Mouse (Mus musculus) limb, embryonic 12.5 days (tissue): ENCODE measurements around the gene Rassf2. TPM values are rescaled to one million over a fixed set of nuclear protein-coding genes. Genes with fewer than 3 reads are reported as not detected.

Experiments
- ATAC-seq: fragments of 200-750 bp; cut with Nextera tagmentation; 2 replicates; pipeline ENCODE4 v1.8.0; 2017; ENCODE audit warnings: low read depth, moderate TSS enrichment; ENCODE audit not compliant: insufficient number of reproducible peaks, insufficient read depth, low FRiP score, low TSS enrichment
- H3K27ac ChIP-seq: fragments of 300-500 bp; sonication (generic); 2 replicates; pipeline ENCODE4 v1.5.1; 2016; ENCODE audit warnings: mild to moderate bottlenecking, moderate library complexity
- H3K27me3 ChIP-seq: fragments of 300-500 bp; sonication (generic); 2 replicates; pipeline ENCODE4 v1.6.1; 2016; ENCODE audit warnings: mild to moderate bottlenecking, moderate library complexity
- H3K36me3 ChIP-seq: fragments of 300-500 bp; sonication (generic); 2 replicates; pipeline ENCODE4 v1.6.1; 2016; ENCODE audit warnings: mild to moderate bottlenecking, moderate library complexity
- H3K4me1 ChIP-seq: fragments of 300-500 bp; sonication (generic); replicated peaks from 2 replicates; pipeline ENCODE4 v1.6.1; 2016
- H3K4me2 ChIP-seq: fragments of 300-500 bp; sonication (generic); 2 replicates; pipeline ENCODE4 v1.6.1; 2016; ENCODE audit warnings: mild to moderate bottlenecking, moderate library complexity
- H3K4me3 ChIP-seq: fragments of 300-500 bp; sonication (generic); replicated peaks from 2 replicates; pipeline ENCODE4 v1.5.1; 2016; ENCODE audit warnings: mild to moderate bottlenecking
- H3K9ac ChIP-seq: fragments of 300-500 bp; sonication (generic); replicated peaks from 2 replicates; pipeline ENCODE4 v1.6.1; 2016; ENCODE audit warnings: mild to moderate bottlenecking, moderate library complexity
- H3K9me3 ChIP-seq: fragments of 300-500 bp; sonication (generic); 2 replicates; pipeline ENCODE4 v1.6.1; 2016; ENCODE audit warnings: mild to moderate bottlenecking, moderate library complexity
- WGBS: fragments of 180-500 bp; shearing (Covaris S2); methylation state at CpG from one replicate; pipeline ENCODE4 v1.1.7; 2016; 5-methylcytosine and 5-hydroxymethylcytosine counted together
- polyA plus RNA-seq: library from polyadenylated mRNA; unstranded; fragments of >200 nt; fragmentation: Nextera tagmentation; extraction: Ambion mirVana; gene quantifications from 2 replicates; pipeline ENCODE4 v1.2.1, GENCODE M21; 2016

Rassf2 gene
- polyA plus RNA-seq, 1 experiment from 2014 or later, result 5.3 TPM

- Histone ChIP-seq H3K9me3 (no peaks in the 10 kb centered on the region), H3K27me3 (no peaks in the 10 kb centered on the region), H3K4me3 (no peak overlapping the region), H3K9ac (no peak overlapping the region), H3K4me2 (no peak overlapping the region), H3K4me1 (0 out of 2 replicates have a peak, but pooled peaks cover 11% of the 10 kb centered on the region), H3K36me3 (no peaks in the 10 kb centered on the region), H3K27ac (no peak overlapping the region)
- ATAC-seq, result no peak
- 51% methylated on average over 7 of the region's 7 CpGs for WGBS
Measured at GRCm38 (mm10) chr2:132020420-132020819, 9.6 kb downstream of the Rassf2 start.

- Histone ChIP-seq H3K4me1 (0 out of 2 replicates have a peak, but pooled peaks cover 11% of the 10 kb centered on the region), H3K27ac (0 out of 2 replicates have a peak overlapping the region, but pooled peaks have one; percentile 12), H3K27me3 (no peaks in the 10 kb centered on the region), H3K4me3 (no peak overlapping the region), H3K4me2 (no peak overlapping the region), H3K36me3 (no peaks in the 10 kb centered on the region), H3K9ac (no peak overlapping the region), H3K9me3 (no peaks in the 10 kb centered on the region)
- ATAC-seq, result no peak
- 85% methylated on average over 3 of the region's 3 CpGs for WGBS
Measured at GRCm38 (mm10) chr2:132019372-132019811, 10.7 kb downstream of the Rassf2 start.

- WGBS, result 62% methylated on average over 4 of the region's 4 CpGs
- Histone ChIP-seq H3K9ac (no peak overlapping the region), H3K4me1 (0 out of 2 replicates have a peak, but pooled peaks cover 11% of the 10 kb centered on the region), H3K9me3 (no peaks in the 10 kb centered on the region), H3K4me3 (no peak overlapping the region), H3K27me3 (no peaks in the 10 kb centered on the region), H3K36me3 (no peaks in the 10 kb centered on the region), H3K4me2 (no peak overlapping the region), H3K27ac (no peak overlapping the region)
- ATAC-seq, result no peak
Measured at GRCm38 (mm10) chr2:132018156-132018555, 11.9 kb downstream of the Rassf2 start.

GRCm38 (mm10) chr2:132017611-132018010 lies 12.4 kb downstream of the Rassf2 start:
- 26% methylated on average over 7 of the region's 7 CpGs for WGBS
- Histone ChIP-seq H3K4me2 (no peak overlapping the region), H3K27me3 (no peaks in the 10 kb centered on the region), H3K9me3 (no peaks in the 10 kb centered on the region), H3K4me3 (no peak overlapping the region), H3K9ac (no peak overlapping the region), H3K36me3 (no peaks in the 10 kb centered on the region), H3K27ac (no peak overlapping the region), H3K4me1 (0 out of 2 replicates have a peak, but pooled peaks cover 11% of the 10 kb centered on the region)
- ATAC-seq, result no peak

GRCm38 (mm10) chr2:132016034-132016433 lies 14.0 kb downstream of the Rassf2 start:
- Histone ChIP-seq H3K4me1 (0 out of 2 replicates have a peak, but pooled peaks cover 10% of the 10 kb centered on the region), H3K27me3 (no peaks in the 10 kb centered on the region), H3K9me3 (no peaks in the 10 kb centered on the region), H3K9ac (no peak overlapping the region), H3K36me3 (no peaks in the 10 kb centered on the region), H3K27ac (no peak overlapping the region), H3K4me2 (no peak overlapping the region), H3K4me3 (no peak overlapping the region)
- ATAC-seq, result no peak
- WGBS, result 86% methylated on average over 1 of the region's 1 CpGs

- Histone ChIP-seq H3K4me2 (no peak overlapping the region), H3K4me3 (no peak overlapping the region), H3K27me3 (no peaks in the 10 kb centered on the region), H3K9ac (no peak overlapping the region), H3K4me1 (peaks cover 10% of the 10 kb centered on the region), H3K36me3 (no peaks in the 10 kb centered on the region), H3K9me3 (no peaks in the 10 kb centered on the region), H3K27ac (no peak overlapping the region)
- ATAC-seq, result no peak
- WGBS, result 89% methylated on average over 4 of the region's 4 CpGs
Measured at GRCm38 (mm10) chr2:132013152-132013551, 16.9 kb downstream of the Rassf2 start.

GRCm38 (mm10) chr2:132010781-132011180 lies 19.3 kb downstream of the Rassf2 start:
- no peaks in the 10 kb centered on the region for H3K27me3 ChIP-seq
- H3K4me1 ChIP-seq, result peaks cover 32% of the 10 kb centered on the region
- no peak overlapping the region for H3K27ac ChIP-seq
- ATAC-seq, result no peak
- H3K36me3 ChIP-seq, result no peaks in the 10 kb centered on the region
- no peaks in the 10 kb centered on the region for H3K9me3 ChIP-seq
- H3K4me2 ChIP-seq, result no peak overlapping the region
- no peak overlapping the region for H3K4me3 ChIP-seq
- WGBS, result 81% methylated on average over 2 of the region's 2 CpGs
- H3K9ac ChIP-seq, result no peak overlapping the region

GRCm38 (mm10) chr2:132008186-132008585 lies 21.9 kb downstream of the Rassf2 start:
- H3K9me3 ChIP-seq, result no peaks in the 10 kb centered on the region
- WGBS, result 22% methylated on average over 4 of the region's 4 CpGs
- no peaks in the 10 kb centered on the region for H3K36me3 ChIP-seq
- H3K4me1 ChIP-seq, result peaks cover 50% of the 10 kb centered on the region
- H3K4me3 ChIP-seq, result no peak overlapping the region
- peak overlapping the region; percentile 83 for H3K27ac ChIP-seq
- H3K27me3 ChIP-seq, result no peaks in the 10 kb centered on the region
- H3K4me2 ChIP-seq, result no peak overlapping the region
- peak; percentile 53; the same call in 1 of the 2 replicates for ATAC-seq
- H3K9ac ChIP-seq, result no peak overlapping the region

- Histone ChIP-seq H3K9me3 (no peaks in the 10 kb centered on the region), H3K27me3 (no peaks in the 10 kb centered on the region), H3K4me3 (no peak overlapping the region), H3K36me3 (no peaks in the 10 kb centered on the region), H3K9ac (no peak overlapping the region), H3K27ac (peak overlapping the region; percentile 83; the same call in 1 of the 2 replicates), H3K4me2 (no peak overlapping the region), H3K4me1 (peaks cover 50% of the 10 kb centered on the region)
- ATAC-seq, result no peak
- 28% methylated on average over 6 of the region's 6 CpGs for WGBS
Measured at GRCm38 (mm10) chr2:132007475-132007819, 22.6 kb downstream of the Rassf2 start.

GRCm38 (mm10) chr2:132006561-132007474 lies 23.2 kb downstream of the Rassf2 start:
- H3K9ac ChIP-seq, result no peak overlapping the region
- H3K27ac ChIP-seq, result peak overlapping the region; percentile 47
- ATAC-seq, result no peak
- H3K9me3 ChIP-seq, result no peaks in the 10 kb centered on the region
- no peak overlapping the region for H3K4me2 ChIP-seq
- H3K4me3 ChIP-seq, result no peak overlapping the region
- H3K27me3 ChIP-seq, result no peaks in the 10 kb centered on the region
- H3K36me3 ChIP-seq, result no peaks in the 10 kb centered on the region
- peaks cover 50% of the 10 kb centered on the region for H3K4me1 ChIP-seq
- WGBS, result 75% methylated on average over 18 of the region's 18 CpGs

- 88% methylated on average over 4 of the region's 4 CpGs for WGBS
- no peak for ATAC-seq
- no peaks in the 10 kb centered on the region for H3K36me3 ChIP-seq
- no peak overlapping the region for H3K4me3 ChIP-seq
- H3K4me1 ChIP-seq, result peaks cover 50% of the 10 kb centered on the region
- no peaks in the 10 kb centered on the region for H3K9me3 ChIP-seq
- no peak overlapping the region for H3K27ac ChIP-seq
- no peaks in the 10 kb centered on the region for H3K27me3 ChIP-seq
- H3K9ac ChIP-seq, result no peak overlapping the region
- H3K4me2 ChIP-seq, result no peak overlapping the region
Measured at GRCm38 (mm10) chr2:132005445-132005844, 24.6 kb downstream of the Rassf2 start.
